Mouse (Mus musculus): ENCODE measurements around the gene Eif2d.

DNA sequence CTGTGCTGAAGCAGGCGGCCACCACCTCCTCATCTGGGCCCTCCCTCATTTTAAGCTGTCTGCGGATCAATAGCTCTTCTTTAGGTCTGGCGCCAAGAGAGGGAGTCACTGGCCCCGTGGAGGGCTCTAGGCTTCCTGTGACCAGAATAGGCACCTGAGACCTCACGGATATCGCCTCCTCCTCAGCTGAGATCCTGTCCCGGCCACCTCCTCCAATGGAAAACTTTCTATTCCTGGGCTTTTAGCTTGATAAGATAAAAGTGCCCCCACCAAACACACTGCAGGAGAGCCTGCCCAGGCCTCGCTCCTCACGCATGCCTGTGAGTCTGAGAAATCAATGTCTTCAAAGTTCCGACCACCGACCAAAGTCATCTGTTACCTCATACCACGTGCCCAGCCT, 80.5 kb downstream of the Eif2d start:
- no peak for TF ChIP-seq USF1 (IDR thresholded peaks at IDR 0.05; ENCODE audit: low read depth)
- no peak for TF ChIP-seq TCF12 (IDR thresholded peaks at IDR 0.05; ENCODE audit: insufficient read depth, poor library complexity, severe bottlenecking)
- no peak for TF ChIP-seq MYOD1 (IDR thresholded peaks at IDR 0.05; ENCODE audit: control insufficient read depth in 1 of 3, insufficient read length in 2 of 3, low read depth in 2 of 3)
- no peak for TF ChIP-seq POLR2A (IDR thresholded peaks at IDR 0.05; ENCODE audit: insufficient read length, low read depth)
- TF ChIP-seq MYOG (IDR thresholded peaks at IDR 0.05; ENCODE audit: control insufficient read depth in 1 of 3, insufficient read depth in 1 of 3, insufficient read length in 2 of 3, low read depth in 2 of 3) = no peak
- TF ChIP-seq E2F4 (IDR thresholded peaks at IDR 0.05; ENCODE audit: insufficient read depth) = no peak

Data from myocyte (in vitro differentiated cells).